Mouse (Mus musculus) bone marrow, adult 2 months (tissue): ENCODE data around the gene Ush2a.

Experiments
- CTCF ChIP-seq: fragments of 200-500 bp; IDR thresholded peaks from 2 replicates; pipeline ENCODE4 v1.5.1; 2011; ENCODE audit warnings: low read length, control low read depth; ENCODE audit not compliant: control insufficient read depth, insufficient read depth
- POLR2A ChIP-seq: fragments of 200-500 bp; IDR thresholded peaks from 2 replicates; pipeline ENCODE4 v1.6.1; 2011; ENCODE audit warnings: low read depth, mild to moderate bottlenecking, control low read depth, low read length, borderline replicate concordance; ENCODE audit not compliant: control insufficient read depth

- TF ChIP-seq CTCF (no peak), POLR2A (no peak)
Measured at GRCm38 (mm10) chr1:188316574-188316973, 54.8 kb downstream of the Ush2a start.
